Mouse (Mus musculus) hindbrain, postnatal 0 days (tissue): ENCODE results near the gene Tmc8. TPM values are rescaled to one million over a fixed set of nuclear protein-coding genes. Genes with fewer than 3 reads are reported as not detected.

ENCODE experiments used
- ATAC-seq: fragments of 200-750 bp; cut with Nextera tagmentation; 2 replicates; pipeline ENCODE4 v1.8.0; 2017; ENCODE audit warnings: mild to moderate bottlenecking, moderate TSS enrichment, moderate library complexity
- DNase-seq: peaks from one replicate; pipeline ENCODE4 v3.0.0-alpha.2; 2015; ENCODE audit warnings: low spot score
- H3K27ac ChIP-seq: fragments of 300-500 bp; sonication (generic); 2 replicates; pipeline ENCODE4 v1.5.1; 2014; ENCODE audit warnings: mild to moderate bottlenecking
- H3K27me3 ChIP-seq: fragments of 300-500 bp; sonication (generic); 2 replicates; pipeline ENCODE4 v1.6.1; 2014; ENCODE audit warnings: low read length, mixed read lengths; ENCODE audit not compliant: insufficient read depth
- H3K36me3 ChIP-seq: fragments of 300-500 bp; sonication (generic); 2 replicates; pipeline ENCODE4 v1.6.1; 2014; ENCODE audit warnings: low read length, mixed read lengths; ENCODE audit not compliant: insufficient read depth
- H3K4me1 ChIP-seq: fragments of 300-500 bp; sonication (generic); 2 replicates; pipeline ENCODE4 v1.6.1; 2014; ENCODE audit warnings: antibody characterized with exemption, low read length, mixed read lengths; ENCODE audit not compliant: insufficient read depth
- H3K4me2 ChIP-seq: fragments of 300-500 bp; sonication (generic); 2 replicates; pipeline ENCODE4 v1.6.1; 2014; ENCODE audit warnings: low read depth, mild to moderate bottlenecking, low read length, moderate library complexity, mixed read lengths
- H3K4me3 ChIP-seq: fragments of 300-500 bp; sonication (generic); 2 replicates; pipeline ENCODE4 v1.5.1; 2014; ENCODE audit warnings: low read length
- H3K9ac ChIP-seq: fragments of 300-500 bp; sonication (generic); replicated peaks from 2 replicates; pipeline ENCODE4 v1.6.1; 2014; ENCODE audit warnings: mild to moderate bottlenecking, low read length, moderate library complexity, mixed read lengths
- H3K9me3 ChIP-seq: fragments of 300-500 bp; sonication (generic); 2 replicates; pipeline ENCODE4 v1.6.1; 2016; ENCODE audit warnings: low read length, mixed read lengths
- CTCF ChIP-seq: IDR thresholded peaks from 2 replicates; pipeline ENCODE4 v1.5.1; 2016; ENCODE audit warnings: antibody characterized with exemption, control low read depth, low read depth
- WGBS: fragments of 180-500 bp; shearing (Covaris S2); extraction: QIAGEN DNeasy Blood & Tissue Kit; methylation state at CpG from one replicate; pipeline ENCODE4 v1.1.7; 2014; 5-methylcytosine and 5-hydroxymethylcytosine counted together
- polyA plus RNA-seq: library from polyadenylated mRNA; unstranded; fragments of >200 nt; fragmentation: Nextera tagmentation; extraction: Ambion mirVana; gene quantifications from 2 replicates; pipeline ENCODE4 v1.2.1, GENCODE M21; 2015
- total RNA-seq: library from RNA; depleted of rRNA; stranded (reverse); fragments of >200 nt; gene quantifications from 2 replicates; pipeline ENCODE4 v1.2.3, GENCODE M21; 2014

Gene Tmc8
- total and polyA plus RNA-seq, 2 experiments from 2014 or later: 0.44 to 0.73 TPM

DNA sequence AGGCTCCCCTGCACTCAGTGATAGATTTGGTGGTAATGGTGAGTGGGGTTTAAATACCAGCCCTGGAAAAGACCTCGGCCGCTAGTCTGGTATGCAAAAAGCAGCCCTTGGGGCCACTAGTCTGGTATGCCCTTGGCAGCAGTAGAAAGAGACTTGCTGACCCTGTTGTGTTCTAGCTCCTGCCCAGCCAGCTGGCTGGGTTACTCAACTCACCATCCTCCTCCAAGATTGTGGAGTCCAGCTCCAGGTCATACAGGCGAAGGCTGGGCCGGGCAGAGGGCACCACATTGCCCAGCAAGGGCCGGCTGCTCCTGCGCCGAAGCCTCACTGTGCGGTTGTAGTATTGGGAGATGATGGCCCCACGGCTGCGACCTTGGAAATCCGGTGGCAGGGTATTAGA lies 3.8 kb upstream of the Tmc8 start:
- ATAC-seq: no peak
- WGBS: 98% methylated on average over 11 of the region's 11 CpGs

DNA sequence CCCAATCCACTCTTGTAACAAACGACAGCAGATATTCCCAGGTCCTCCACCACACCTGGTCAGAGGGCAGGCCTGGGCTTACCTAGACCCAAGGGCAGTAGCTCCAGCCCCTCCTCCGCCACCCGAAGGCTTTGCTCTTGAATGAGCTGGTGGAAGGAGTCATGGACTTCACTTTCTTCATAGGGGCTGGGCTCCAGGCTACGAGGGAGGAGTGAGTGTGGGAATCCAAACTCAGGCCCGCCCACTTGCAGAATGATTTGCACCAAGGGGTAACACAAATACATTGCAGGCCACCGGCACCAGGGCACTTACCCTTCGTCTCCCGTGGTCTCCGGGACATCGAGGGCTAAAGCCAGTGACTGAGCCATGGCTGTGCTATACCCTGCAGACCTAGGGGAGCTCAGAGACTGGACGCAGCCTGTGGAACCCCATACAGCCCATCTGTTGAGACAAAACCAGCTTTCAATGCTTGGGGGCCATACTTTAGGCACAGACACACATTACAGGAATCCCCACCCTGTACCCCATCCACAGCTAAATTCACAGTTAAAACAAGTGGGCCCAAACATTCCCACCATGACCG lies 2.9 kb upstream of the Tmc8 start:
- no peak for DNase-seq
- H3K4me1 ChIP-seq: peaks cover 18% of the 10 kb centered on the region
- no peak for ATAC-seq
- peak overlapping the region; percentile 74 for H3K27ac ChIP-seq
- H3K36me3 ChIP-seq: no peaks in the 10 kb centered on the region
- H3K4me3 ChIP-seq: no peak overlapping the region
- WGBS: 66% methylated on average over 12 of the region's 12 CpGs
- H3K4me2 ChIP-seq: peak overlapping the region; percentile 53; the same call in 1 of the 2 replicates
- no peak overlapping the region for H3K9ac ChIP-seq
- TF ChIP-seq CTCF: no peak
- H3K27me3 ChIP-seq: peaks cover 4% of the 10 kb centered on the region; the same call in 1 of the 2 replicates
- no peaks in the 10 kb centered on the region for H3K9me3 ChIP-seq

More for the DNA sequence above, 3.8 kb upstream of the Tmc8 start:
- Histone ChIP-seq H3K36me3 (no peaks in the 10 kb centered on the region), H3K9me3 (no peaks in the 10 kb centered on the region), H3K4me2 (no peak overlapping the region), H3K4me1 (peaks cover 15% of the 10 kb centered on the region), H3K27ac (no peak overlapping the region), H3K4me3 (no peak overlapping the region), H3K27me3 (peaks cover 4% of the 10 kb centered on the region; the same call in 1 of the 2 replicates), H3K9ac (no peak overlapping the region)
- no peak for DNase-seq
- TF ChIP-seq CTCF: no peak

GRCm38 (mm10) chr11:117779434-117780198 lies 2.3 kb upstream of the Tmc8 start:
- H3K4me1 ChIP-seq: peaks cover 18% of the 10 kb centered on the region
- peak overlapping the region; percentile 27 for H3K4me3 ChIP-seq
- TF ChIP-seq CTCF: no peak
- 8% methylated on average over 38 of the region's 38 CpGs for WGBS
- no peaks in the 10 kb centered on the region for H3K9me3 ChIP-seq
- peak overlapping the region; percentile 53 for H3K4me2 ChIP-seq
- peak overlapping the region; percentile 74 for H3K27ac ChIP-seq
- H3K9ac ChIP-seq: peak overlapping the region; percentile 45
- peak; percentile 70 for DNase-seq
- no peaks in the 10 kb centered on the region for H3K36me3 ChIP-seq
- H3K27me3 ChIP-seq: peaks cover 4% of the 10 kb centered on the region; the same call in 1 of the 2 replicates
- ATAC-seq: peak; percentile 69

DNA sequence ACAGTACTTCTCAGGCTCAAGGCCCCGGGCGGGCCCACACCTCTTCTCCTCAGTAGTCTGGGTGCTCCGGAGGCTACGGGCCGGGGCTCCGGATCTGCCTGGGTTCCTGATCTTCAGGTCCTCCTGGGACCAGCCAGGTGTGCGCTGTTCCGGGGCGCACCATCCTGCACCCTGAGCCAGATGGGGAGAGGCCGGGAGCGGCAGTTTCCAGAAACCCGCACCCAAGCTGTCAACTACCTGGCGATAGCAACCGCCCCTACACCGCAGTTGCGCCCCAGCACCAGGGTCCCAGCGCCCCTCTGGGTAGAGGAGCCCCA lies 1.7 kb upstream of the Tmc8 start:
- H3K4me2 ChIP-seq: peak overlapping the region; percentile 53
- 5% methylated on average over 17 of the region's 17 CpGs for WGBS
- peaks cover 18% of the 10 kb centered on the region for H3K4me1 ChIP-seq
- H3K36me3 ChIP-seq: no peaks in the 10 kb centered on the region
- DNase-seq (no peak), ATAC-seq (no peak)
- no peaks in the 10 kb centered on the region for H3K9me3 ChIP-seq
- TF ChIP-seq CTCF: no peak
- H3K27me3 ChIP-seq: peaks cover 4% of the 10 kb centered on the region; the same call in 1 of the 2 replicates
- peak overlapping the region; percentile 45; the same call in 1 of the 2 replicates for H3K9ac ChIP-seq
- H3K27ac ChIP-seq: peak overlapping the region; percentile 74
- peak overlapping the region; percentile 27 for H3K4me3 ChIP-seq

DNA sequence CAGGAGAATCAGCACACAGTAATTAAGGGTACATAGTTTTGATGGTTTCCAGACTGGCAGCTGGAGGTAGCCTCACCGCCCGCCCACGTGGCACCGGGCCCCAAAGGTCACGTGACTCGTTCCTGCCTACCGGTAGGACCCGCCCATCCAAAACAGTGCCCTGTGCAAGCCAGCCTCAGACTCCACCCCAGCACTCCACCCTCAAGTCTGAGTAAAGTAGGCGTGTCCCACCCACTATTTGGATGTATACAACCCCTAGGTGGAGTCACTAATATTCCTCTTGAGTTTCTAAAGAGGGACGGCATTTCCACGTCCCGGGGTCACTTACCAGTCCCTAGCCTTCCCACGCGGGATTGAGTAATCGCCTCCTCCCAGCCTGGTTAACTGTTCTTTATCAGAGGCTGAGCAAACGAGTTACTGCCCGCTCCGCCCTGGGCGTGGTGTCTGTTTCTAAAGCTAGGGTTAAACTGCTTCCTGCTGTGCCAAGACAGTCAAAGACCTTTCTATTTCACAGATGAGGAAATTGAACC lies 1.2 kb upstream of the Tmc8 start:
- Histone ChIP-seq H3K4me1 (peaks cover 18% of the 10 kb centered on the region), H3K36me3 (no peaks in the 10 kb centered on the region), H3K9me3 (no peaks in the 10 kb centered on the region), H3K4me2 (peak overlapping the region; percentile 53), H3K27ac (peak overlapping the region; percentile 74; the same call in 1 of the 2 replicates), H3K9ac (peak overlapping the region; percentile 45; the same call in 1 of the 2 replicates), H3K27me3 (peaks cover 4% of the 10 kb centered on the region; the same call in 1 of the 2 replicates), H3K4me3 (peak overlapping the region; percentile 27)
- DNase-seq (peak; percentile 35), ATAC-seq (0 out of 2 replicates have a peak, but pooled peaks have one; percentile 39)
- WGBS: 6% methylated on average over 19 of the region's 19 CpGs
- no peak for TF ChIP-seq CTCF

- H3K36me3 ChIP-seq: no peaks in the 10 kb centered on the region
- H3K4me3 ChIP-seq: no peak overlapping the region
- WGBS: 19% methylated on average over 18 of the region's 18 CpGs
- no peak for TF ChIP-seq CTCF
- peaks cover 18% of the 10 kb centered on the region for H3K4me1 ChIP-seq
- peaks cover 4% of the 10 kb centered on the region; the same call in 1 of the 2 replicates for H3K27me3 ChIP-seq
- peak overlapping the region; percentile 17; the same call in 1 of the 2 replicates for H3K27ac ChIP-seq
- ATAC-seq (no peak), DNase-seq (peak; percentile 32)
- H3K9me3 ChIP-seq: no peaks in the 10 kb centered on the region
- H3K9ac ChIP-seq: no peak overlapping the region
- H3K4me2 ChIP-seq: peak overlapping the region; percentile 53
These were observed 566 bp upstream of the Tmc8 start for GRCm38 (mm10) chr11:117781199-117781821.
